Mouse (Mus musculus) left cerebral cortex, postnatal 14 days (tissue): ENCODE results near the gene Hipk2. TPM values are rescaled to one million over a fixed set of nuclear protein-coding genes. Genes with fewer than 3 reads are reported as not detected.

Experiments
- DNase-seq, 2 experiments: peaks; one replicate each; pipeline ENCODE4 v3.0.0; 2021 to 2022; ENCODE audit warnings: low spot score in 2 of 2, mixed read lengths in 1 of 2
- intact Hi-C: fragments of 180-260 bp; cut with DNase I; formaldehyde crosslinking; loops from one replicate; pipeline ENCODE4 v1.15.1; 2025
- total RNA-seq, 2 experiments: library from RNA; stranded (reverse); gene quantifications; 2 replicates each; pipeline ENCODE4 v1.2.3; 2021

The Hipk2 gene
- total RNA-seq, 2 experiments from 2014 or later: 48.3 to 52.3 TPM

DNA sequence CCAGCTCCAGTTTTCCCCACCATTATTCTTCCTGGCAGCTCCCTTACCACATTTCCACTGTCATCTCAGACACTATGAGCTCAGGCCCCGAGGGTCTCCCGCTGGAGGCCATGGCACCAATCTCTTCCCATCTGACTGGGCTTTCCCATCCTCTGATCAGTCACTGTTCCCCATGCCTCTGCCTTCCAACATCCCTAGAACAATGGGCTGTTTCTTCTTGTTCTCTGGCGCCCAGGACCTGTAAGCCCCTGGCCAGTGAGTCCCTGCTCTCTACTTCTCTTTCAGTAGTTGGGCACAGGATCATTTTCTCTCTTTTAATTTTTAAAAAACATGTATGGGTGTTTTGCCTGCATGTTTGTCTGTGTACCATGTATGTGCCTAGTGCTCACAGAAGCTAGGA, 143.3 kb downstream of the Hipk2 start:
- DNase-seq: no peak

DNA sequence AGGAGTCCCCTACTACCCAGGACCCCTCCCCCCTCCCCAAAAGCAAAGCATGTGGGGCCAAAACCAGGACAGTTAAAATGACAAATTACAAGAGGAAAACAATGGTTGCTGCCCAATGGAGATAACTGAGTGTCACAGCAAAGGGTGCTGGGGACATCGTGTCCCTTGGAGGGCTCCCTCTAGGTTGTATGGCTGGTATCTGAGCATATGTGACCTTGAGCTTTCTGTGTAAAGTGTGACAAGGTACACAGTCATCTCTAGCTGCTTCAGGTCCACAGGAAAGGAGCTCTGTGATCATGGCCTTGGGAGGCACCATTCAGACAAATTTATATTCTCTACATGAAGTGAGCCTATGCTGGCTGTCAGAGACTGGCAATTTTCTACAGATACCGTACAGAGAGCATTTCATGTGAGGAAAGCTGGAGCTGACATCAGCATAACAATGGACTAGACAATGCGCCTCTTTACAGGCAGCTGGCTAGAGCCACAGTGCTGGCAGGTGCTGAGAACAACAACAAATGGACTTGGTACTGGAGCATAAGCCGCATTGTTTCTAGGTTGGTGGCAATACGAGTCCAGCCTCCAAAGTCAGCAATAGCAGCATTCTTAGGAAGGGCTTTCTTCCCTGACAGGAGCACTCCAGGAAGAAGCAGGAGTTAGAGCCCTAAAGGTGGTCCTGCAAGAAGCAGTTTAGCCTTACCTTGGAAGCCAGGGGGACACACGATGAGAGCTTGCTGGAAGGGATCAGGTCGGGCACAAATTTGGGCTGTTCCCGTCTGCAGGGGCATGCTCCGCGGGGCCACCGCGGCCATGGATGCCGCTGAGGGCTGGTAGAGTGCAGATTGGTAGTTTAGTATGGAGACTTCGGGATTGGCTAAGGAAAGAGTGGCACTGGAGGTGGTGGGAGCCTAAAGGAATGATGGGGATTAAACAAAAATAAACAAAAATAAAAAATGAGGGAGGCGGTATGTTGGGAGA, 145.5 kb downstream of the Hipk2 start:
- intact Hi-C loops: no loop called here
- peak in 1 of 2 experiments; percentile 25 for DNase-seq

More for the DNA sequence above, 143.3 kb downstream of the Hipk2 start:
- intact Hi-C loops: no loop called here

DNA sequence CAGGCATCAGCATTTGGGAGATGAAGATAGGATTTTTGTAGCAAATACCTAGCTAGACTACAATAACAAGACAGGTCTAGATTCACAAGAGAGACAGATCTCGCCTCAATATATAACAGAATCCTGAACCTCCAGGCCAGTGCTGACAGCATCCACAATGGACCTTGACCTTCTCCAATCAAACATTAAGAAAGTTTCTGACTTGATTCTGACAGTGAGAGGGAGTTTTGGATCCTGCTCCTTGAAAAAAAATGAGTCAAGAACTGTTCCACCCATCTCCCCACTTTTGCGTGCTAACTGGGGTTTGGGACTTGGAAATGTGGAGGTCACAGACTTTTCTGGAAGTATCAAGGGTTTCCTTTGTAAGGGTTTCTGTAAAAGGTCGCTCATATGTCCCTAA, 150.4 kb downstream of the Hipk2 start:
- intact Hi-C loops: no loop called here

DNA sequence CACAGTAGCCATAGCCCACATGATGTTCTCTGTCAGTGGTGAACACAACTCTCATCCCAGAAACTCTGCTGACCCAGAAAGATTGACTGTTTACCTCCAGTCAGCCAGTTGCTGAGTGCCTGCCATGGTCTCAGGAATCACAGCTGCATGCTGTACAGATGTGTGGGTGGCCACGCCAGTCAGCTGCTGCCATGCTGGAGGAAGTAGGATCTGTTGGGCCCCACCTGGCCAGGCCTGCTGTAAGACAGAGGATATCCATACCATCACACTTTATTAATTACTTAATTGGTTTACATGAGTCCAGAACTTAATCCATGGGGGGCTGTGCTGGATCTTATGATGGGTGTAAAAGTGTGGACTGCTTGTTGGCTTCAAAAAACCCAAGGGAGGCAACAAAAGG, 154.6 kb downstream of the Hipk2 start:
- intact Hi-C loops: no loop called here
- DNase-seq: no peak

More for the DNA sequence above, 150.4 kb downstream of the Hipk2 start:
- DNase-seq: no peak

DNA sequence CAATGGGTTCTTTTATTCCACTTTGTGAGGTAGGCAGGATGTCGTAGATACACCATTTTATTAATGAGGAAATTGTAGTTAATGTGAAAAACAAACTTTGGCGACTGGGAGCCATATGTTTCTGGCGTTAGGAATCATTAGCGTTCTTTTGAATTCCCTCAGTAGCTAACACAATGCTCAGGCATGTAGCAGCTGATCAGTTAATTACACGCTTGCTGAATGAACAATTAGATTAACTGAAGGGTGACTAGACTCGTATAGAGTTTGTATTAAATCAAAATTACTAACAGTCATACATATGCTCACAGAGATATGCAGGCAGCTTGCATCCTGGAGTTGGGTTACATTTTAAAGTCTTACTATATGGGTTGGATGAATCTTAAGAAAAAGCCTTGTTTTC, 156.7 kb downstream of the Hipk2 start:
- DNase-seq: no peak
- intact Hi-C loops: no loop called here

DNA sequence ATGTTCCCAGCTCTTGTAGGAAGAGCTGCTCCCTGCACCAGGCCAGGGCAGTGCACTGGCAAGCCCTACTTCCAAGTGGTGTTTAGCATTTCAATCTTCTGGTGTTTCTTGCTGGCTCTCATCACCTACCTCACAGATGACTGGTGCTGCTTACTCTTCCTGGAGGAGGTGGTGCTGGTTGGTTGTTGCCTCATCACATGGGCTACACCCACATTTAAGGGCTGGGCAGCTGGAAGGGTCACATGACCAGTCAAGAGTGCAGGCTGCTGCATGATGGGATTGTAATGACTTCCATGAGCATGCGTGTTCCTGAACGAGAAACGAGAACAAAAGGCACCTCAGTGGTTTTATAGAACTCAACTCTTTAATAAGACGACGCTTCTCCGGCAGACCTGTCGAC, 157.3 kb downstream of the Hipk2 start:
- intact Hi-C loops: no loop called here
- no peak for DNase-seq

DNA sequence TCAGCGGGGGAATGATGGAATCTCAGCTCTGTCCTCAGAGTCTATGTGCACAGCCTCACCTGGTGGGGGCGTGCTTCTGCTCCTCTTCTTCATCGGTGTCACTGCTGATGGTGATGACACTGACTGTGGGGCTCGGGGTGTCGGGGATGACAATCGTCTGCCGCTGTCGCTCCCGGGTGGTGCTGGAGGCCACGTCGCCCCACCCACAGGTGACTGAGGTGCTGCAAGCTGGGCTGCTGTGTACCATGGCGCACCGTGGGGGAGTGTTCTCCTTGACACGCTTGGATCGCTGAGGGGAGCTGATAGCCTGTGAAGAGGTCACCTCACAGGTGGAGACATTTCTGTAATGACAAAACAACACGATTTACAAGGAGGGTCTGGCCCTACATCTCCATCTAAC, 160.1 kb downstream of the Hipk2 start:
- intact Hi-C loops: no loop called here

DNA sequence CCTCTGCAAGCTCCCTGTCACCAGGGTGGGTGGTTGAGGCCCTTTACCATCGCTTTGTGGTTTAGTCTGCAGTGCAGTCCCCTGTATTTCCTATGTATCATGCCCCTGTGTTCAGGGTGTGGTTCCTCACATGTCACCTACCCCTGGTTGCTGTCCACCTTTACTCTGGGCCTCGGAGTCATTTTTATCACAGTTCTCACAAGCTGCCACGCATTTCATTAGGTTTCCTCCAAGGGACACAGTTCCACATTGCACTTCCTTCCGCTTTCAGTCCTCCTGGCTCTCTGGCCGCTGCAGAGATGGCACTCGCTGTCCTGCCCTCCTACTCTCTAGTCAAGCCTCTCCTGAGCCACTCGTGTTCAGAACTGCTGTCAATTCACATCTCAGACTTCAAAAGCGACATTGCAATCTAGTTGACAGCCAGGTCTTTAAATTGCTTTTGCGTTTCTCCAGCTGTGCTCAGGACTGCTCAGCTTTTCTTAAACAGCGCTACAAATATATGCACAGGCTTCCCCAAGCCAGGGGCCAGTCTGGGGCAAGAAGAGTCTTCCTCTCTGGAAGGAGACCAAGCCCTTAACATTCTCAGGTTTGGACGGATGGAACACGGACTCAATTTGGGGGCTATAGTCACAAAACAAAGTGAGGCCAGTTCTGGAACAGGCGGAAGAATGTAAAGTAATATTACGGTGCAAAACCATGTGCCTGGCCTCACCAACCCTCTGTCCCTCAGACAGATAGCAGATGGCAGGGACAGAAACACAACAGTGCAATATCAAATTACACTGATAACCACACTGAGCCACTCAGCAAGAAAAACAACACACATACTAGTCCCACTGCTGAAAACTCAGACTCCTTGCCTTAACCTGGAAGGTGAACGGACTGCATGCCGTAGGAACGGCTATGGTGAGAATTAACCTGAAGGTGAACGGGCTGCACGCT, 161.7 kb downstream of the Hipk2 start:
- intact Hi-C loops: no loop called here
- no peak for DNase-seq

More for the DNA sequence above, 160.1 kb downstream of the Hipk2 start:
- DNase-seq: no peak

DNA sequence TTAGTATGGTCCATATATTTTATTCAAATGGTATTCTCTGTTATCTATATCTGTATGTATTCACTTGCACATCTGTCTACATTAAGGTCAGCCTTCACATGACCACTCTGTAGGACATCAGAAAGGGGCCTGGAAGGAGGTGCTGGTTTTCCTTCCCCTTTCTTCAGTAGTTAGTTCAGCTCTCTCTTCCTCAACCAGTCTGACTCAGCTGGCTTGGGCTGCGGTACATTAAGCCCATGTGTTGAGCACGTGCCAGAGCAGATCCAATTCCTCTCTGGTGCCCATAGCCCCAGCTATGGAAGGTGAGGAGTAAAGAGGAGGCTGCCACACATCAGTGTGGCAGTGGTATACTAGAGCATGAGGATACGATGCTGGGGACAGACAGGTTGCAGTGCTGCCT, 165.5 kb downstream of the Hipk2 start:
- DNase-seq: no peak
- intact Hi-C loops: no loop called here

DNA sequence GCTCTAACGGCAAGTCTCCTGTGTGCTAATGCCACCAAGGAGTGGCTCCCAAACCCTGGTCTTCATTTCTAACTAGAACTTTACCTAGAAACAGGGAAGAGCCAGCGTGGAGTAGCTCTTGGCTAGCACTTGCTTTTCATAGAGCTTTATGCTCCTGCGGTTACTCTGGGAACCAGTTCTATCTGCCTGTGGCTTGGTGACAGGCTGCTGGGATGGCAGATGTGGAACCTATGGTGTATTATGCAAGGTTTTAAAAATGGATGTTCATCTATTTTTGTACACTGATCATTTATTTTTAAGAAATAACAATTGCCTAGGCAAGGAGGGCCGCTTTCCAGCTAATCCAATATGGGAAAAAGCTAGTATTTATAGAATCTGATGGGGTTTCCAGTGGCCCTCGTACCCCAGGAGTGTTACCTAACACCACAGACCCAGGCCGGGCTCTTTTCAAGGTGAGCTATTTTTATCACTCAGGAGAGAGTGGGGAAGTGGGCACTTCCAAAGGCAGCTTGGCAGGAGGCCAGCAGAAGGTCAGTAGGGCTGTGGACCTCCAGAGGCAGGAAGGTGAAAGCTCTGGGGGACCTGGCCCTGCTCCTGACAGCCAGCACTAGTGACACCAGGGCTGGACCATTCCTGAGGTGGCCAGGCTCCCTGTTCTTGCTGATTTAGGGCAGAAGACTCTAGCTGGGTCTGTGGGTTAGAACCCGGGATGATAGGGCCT, 171.5 kb downstream of the Hipk2 start:
- peak; percentile 47 to 77 for DNase-seq
- intact Hi-C loops: no loop called here

DNA sequence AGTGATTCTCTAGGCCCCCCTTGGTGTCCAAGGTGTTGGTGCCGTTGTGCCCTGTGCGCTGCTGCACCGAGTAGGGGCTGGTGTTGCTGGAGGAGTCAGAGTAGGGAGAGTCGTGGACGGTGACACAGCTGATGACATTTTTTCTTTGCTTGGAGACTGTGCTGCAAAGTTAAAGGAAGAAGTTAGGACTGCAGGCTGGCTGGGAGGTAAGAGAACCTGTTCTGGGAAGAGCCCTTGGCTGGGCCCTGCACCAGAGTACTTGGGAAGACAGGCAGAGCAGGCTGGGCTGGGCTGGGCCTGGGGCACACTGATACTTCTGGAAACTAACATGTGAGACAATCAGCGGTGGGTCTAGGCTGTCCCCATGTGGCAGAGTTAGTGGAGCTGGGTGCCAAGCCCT, 172.4 kb downstream of the Hipk2 start:
- no peak for DNase-seq
- intact Hi-C loops: no loop called here

DNA sequence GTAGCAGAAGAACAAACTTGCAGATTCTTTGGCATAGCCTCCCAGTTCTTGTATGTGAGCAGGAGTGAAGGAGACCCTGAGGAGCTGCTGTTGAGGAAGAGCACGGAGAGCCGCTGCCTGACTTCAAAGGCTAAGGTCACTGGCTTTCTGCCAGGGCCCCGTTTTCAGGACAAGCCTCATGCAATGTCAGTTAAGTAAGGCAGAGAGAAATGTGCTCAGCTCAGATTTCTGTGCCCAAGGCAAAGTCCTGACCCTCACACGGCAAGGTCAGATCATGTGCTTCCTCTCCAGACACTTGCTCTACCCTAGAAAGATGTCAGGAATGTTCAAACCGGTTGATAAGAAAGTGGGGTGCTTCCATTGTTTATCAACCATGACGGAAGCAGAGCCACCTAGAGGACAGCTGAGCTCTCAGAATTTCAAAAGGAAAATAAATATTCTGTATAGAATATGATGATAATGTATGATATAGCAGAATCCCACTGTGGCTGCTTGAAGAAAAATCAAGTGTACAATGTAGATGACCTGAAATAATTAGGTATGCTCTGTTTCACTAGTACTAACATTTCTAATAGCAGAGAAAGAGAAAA, 173.1 kb downstream of the Hipk2 start:
- intact Hi-C loops: no loop called here
- DNase-seq: no peak

DNA sequence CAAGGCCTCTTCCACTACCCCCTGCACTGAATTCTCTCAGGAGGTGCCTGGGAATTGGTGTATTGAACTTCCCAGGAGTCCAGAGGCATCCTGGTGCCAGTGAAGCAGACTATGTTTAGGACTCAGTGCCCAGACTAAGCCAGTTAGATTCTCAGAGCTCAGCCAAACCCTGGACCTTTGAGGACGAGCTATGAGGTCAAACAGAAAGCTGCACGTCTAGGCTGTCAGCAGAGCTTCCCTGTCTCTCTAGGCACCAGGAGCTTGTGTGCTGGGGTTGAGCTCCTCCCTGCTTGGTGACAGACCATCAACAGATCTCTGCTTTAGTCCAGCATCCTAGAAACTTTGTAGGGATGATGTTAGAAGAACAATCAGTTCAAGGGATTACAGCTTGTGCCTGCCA, 174.5 kb downstream of the Hipk2 start:
- intact Hi-C loops: no loop called here
- no peak for DNase-seq

DNA sequence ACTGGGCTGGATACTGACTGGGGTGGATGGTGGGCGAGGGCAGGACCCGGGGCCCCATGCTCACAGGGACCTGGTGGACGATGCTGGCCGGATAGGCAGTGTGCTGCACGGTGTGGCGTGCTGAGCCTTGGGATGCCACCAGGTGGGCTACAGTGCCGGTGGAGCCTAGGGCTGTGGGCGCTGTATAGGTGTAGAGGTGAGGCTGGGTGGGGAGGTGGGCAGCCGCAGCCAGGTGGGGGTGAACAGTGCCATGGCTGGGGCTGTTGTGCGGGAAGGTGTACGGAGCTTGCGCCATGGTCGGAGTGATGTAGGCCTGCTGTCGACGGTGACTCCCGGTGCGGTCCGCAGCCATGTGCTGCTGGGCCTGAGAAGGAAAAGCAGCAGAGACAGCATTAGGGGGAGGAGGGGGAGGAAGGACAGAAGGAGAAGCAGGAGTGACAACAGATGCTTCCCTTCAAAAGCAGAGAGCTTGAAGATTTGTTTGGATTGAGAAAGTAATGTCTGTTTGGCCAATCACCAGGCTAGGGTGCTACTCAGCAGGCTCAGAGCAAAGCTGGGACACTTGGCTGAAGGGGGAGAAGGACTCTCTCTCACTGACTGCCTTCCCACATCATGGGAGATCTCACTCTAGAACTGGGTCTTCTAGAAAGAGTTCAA, 177.6 kb downstream of the Hipk2 start:
- no peak for DNase-seq
- intact Hi-C loops: loop anchor here (10.0 kb wide), 2 partner anchors 94 to 164 kb away; partner anchors contain the start of gene Fmc1

DNA sequence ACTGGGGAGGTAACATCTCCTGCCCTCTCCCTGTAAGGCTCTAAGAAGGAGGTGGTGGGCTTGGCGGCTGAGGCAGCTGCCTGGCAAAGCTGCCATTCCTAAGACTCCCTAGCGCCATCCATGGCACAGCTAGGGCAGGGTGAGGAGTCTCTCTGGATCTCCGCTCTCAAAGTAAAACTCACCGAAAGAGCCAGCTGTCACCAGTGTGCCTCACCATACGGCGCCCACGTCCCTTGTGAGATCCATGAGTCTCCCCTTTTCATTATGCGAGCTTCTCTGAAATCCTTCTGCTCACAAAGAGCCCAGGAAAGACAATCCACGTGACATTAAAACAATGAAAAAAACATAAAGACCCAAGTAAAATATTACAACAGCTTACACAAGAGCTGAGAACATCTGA, 179.4 kb downstream of the Hipk2 start:
- DNase-seq: peak; percentile 45 to 65
- intact Hi-C loops: loop anchor here (10.0 kb wide), 2 partner anchors 92 to 162 kb away; partner anchors contain the start of gene Fmc1

DNA sequence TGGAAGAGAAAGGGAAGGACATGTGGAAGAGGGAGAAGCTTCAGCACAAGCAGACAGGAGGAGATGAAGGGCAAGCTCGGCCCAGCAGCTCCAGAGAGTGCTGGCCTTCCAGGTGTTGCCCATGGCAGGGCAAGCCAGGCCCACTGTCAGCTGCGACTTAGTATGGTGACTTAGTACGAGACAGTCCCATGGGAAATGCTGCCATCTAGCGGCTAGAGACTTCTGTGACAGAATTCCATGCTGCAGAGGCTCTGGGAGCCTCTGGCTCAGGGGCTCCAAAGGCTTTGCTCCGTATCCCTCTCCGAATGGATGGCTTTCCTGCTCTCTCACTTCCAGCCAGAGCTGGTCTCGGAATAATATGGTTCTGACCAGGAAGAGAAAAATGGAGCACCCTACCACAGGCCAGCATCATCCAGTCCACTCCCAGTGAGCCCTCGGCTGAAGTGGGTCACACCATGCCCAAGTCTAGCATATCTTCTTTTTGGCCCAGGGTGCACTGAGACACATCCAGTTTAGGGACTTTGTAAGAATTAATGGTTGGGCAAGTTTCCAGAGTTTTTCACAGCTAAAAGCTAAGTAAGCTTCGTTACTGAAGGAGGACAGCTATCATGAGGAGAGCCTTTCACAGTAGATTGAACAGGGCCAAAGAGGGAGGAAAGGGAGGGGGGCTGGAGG, 180.4 kb downstream of the Hipk2 start:
- peak; percentile 90 to 92 for DNase-seq
- intact Hi-C loops: loop anchor here (10.0 kb wide), 2 partner anchors 91 to 161 kb away; partner anchors contain the start of gene Fmc1

DNA sequence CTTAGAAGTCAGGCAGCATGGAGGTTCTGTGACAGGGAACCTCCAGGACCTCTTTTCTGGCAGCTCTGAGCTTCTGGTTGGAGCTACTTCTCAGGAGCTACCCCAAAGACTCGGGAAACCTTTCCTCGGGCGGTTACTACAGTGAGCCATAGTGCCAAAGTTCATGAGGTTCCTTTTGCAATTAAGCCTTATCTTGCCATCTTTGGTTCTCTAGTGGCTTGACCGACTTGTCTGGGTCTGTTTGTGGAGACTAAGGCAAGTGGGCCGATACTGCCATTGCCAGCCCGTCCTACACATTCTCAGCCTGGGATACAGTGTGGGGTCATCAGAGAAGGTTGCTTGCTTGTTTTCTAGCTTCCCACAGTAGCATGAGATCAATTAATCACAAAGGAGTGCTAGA, 183.4 kb downstream of the Hipk2 start:
- intact Hi-C loops: loop anchor here (5.0 to 10.0 kb wide), 3 partner anchors 40 to 158 kb away; partner anchors contain the start of gene Fmc1
- DNase-seq: no peak

DNA sequence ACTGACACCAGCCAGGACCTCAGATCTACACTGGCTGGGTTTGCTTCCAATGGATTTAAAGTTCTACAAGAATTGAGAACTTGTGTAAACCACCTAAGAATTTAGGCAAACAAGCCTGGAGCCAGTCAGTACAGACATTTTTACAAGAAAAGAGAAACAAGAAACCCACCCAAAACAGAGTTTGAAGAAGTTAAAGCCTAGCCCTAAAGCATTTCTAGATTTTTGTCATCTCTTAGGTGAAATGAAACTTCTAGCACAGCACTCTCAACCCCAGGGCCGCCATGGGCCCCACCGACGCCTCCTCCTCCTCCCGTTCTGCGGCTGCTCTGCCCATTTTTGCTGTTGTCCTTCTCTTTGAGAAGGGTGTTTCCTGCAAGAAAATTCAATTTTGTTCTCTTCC, 184.9 kb downstream of the Hipk2 start:
- DNase-seq: no peak
- intact Hi-C loops: loop anchor here (5.0 to 10.0 kb wide), 3 partner anchors 39 to 156 kb away; partner anchors contain the start of gene Fmc1
